Mouse (Mus musculus) c-Kit-positive CD71-positive TER-119-negative erythroid progenitor cells, embryonic 14.5 days (primary cell): ENCODE measurements around the gene Clcn6.
A peak's percentile ranks its signal among the peaks of the same experiment; 100 is the strongest.

Source experiments
- DNase-seq: peaks from one replicate; pipeline ENCODE4 v3.0.0-alpha.2; 2013; ENCODE audit warnings: low read depth

The Clcn6 gene

GRCm38 (mm10) chr4:148038600-148039253, at the start of gene Clcn6, which contains the start of gene Mthfr:
Gene Clcn6 (minus strand): TSS chr4:148038821.
Gene Mthfr (plus strand): TSS chr4:148039077.
- peak; percentile 98 for DNase-seq

- peak; percentile 72 for DNase-seq
These were observed 49.4 kb upstream of the Clcn6 start, which contains the start of gene Agtrap for GRCm38 (mm10) chr4:148087907-148088527. Gene Agtrap (minus strand): TSS chr4:148088031.

- no peak for DNase-seq
These were observed 48.7 kb upstream of the Clcn6 start for GRCm38 (mm10) chr4:148087091-148087906.

GRCm38 (mm10) chr4:148085907-148086305, 47.3 kb upstream of the Clcn6 start:
- DNase-seq = no peak

GRCm38 (mm10) chr4:148085131-148085906, 46.7 kb upstream of the Clcn6 start:
- no peak for DNase-seq

- no peak for DNase-seq
These were observed 45.7 kb upstream of the Clcn6 start for GRCm38 (mm10) chr4:148084261-148084714.

- no peak for DNase-seq
These were observed 44.7 kb upstream of the Clcn6 start for GRCm38 (mm10) chr4:148083176-148083899.

- peak; percentile 77 for DNase-seq
These were observed 43.8 kb upstream of the Clcn6 start for GRCm38 (mm10) chr4:148082257-148083044.

- DNase-seq = no peak
These were observed 42.6 kb upstream of the Clcn6 start for GRCm38 (mm10) chr4:148081201-148081600.

- no peak for DNase-seq
These were observed 42.0 kb upstream of the Clcn6 start for GRCm38 (mm10) chr4:148080597-148080973.

- no peak for DNase-seq
These were observed 41.4 kb upstream of the Clcn6 start for GRCm38 (mm10) chr4:148079944-148080596.

GRCm38 (mm10) chr4:148079212-148079611, 40.6 kb upstream of the Clcn6 start:
- no peak for DNase-seq

- no peak for DNase-seq
These were observed 37.3 kb upstream of the Clcn6 start for GRCm38 (mm10) chr4:148075881-148076280.

GRCm38 (mm10) chr4:148075259-148075658, 36.6 kb upstream of the Clcn6 start:
- peak; percentile 50 for DNase-seq

- no peak for DNase-seq
These were observed 36.0 kb upstream of the Clcn6 start for GRCm38 (mm10) chr4:148074521-148075189.

- DNase-seq = no peak
These were observed 32.9 kb upstream of the Clcn6 start for GRCm38 (mm10) chr4:148071508-148071907.

GRCm38 (mm10) chr4:148069602-148070218, 31.1 kb upstream of the Clcn6 start:
- DNase-seq = no peak

GRCm38 (mm10) chr4:148067346-148067745, 28.7 kb upstream of the Clcn6 start:
- DNase-seq = no peak

GRCm38 (mm10) chr4:148066401-148066744, 27.8 kb upstream of the Clcn6 start:
- DNase-seq = no peak
